Mouse (Mus musculus): ENCODE data around the gene Clic5. TPM values are rescaled to one million over a fixed set of nuclear protein-coding genes. Genes with fewer than 3 reads are reported as not detected.

Clic5 gene
- polyA plus RNA-seq, 1 experiment = 25.2 TPM

GRCm38 (mm10) chr17:44190246-44190645 is 1.9 kb downstream of the Clic5 start:
- DNase-seq = no peak
- TF ChIP-seq CTCF (conservative IDR thresholded peaks at IDR 0.05; ENCODE audit: insufficient read depth, insufficient read length, low read depth, low read length) (no peak), POLR2A (IDR thresholded peaks at IDR 0.05; ENCODE audit: low read depth, low read length) (no peak)
- Histone ChIP-seq H3K4me3 (ENCODE audit: insufficient read depth, low read depth, low read length) (peak overlapping the region; percentile 3; the same call in 1 of the 2 replicates), H3K27ac (ENCODE audit: insufficient read depth, low read depth, low read length) (no peak overlapping the region), H3K27me3 (replicated peaks; ENCODE audit: control insufficient read depth, insufficient read depth, low read length) (no peaks in the 10 kb centered on the region), H3K4me1 (ENCODE audit: control insufficient read depth, insufficient read depth, low read length) (peaks cover 19% of the 10 kb centered on the region; the same call in 1 of the 2 replicates), H3K36me3 (ENCODE audit: control insufficient read depth, insufficient read depth, low read length) (no peaks in the 10 kb centered on the region)
- WGBS = 59% methylated on average over 7 of the region's 7 CpGs

GRCm38 (mm10) chr17:44192981-44193380 is 4.6 kb downstream of the Clic5 start:
- Histone ChIP-seq H3K4me3 (ENCODE audit: insufficient read depth, low read depth, low read length) (no peak overlapping the region), H3K27ac (ENCODE audit: insufficient read depth, low read depth, low read length) (peak overlapping the region; percentile 84), H3K27me3 (replicated peaks; ENCODE audit: control insufficient read depth, insufficient read depth, low read length) (no peaks in the 10 kb centered on the region), H3K36me3 (ENCODE audit: control insufficient read depth, insufficient read depth, low read length) (no peaks in the 10 kb centered on the region), H3K4me1 (ENCODE audit: control insufficient read depth, insufficient read depth, low read length) (peaks cover 18% of the 10 kb centered on the region; the same call in 1 of the 2 replicates)
- WGBS = 47% methylated on average over 3 of the region's 3 CpGs
- TF ChIP-seq CTCF (conservative IDR thresholded peaks at IDR 0.05; ENCODE audit: insufficient read depth, insufficient read length, low read depth, low read length) = no peak
- no peak for TF ChIP-seq POLR2A (IDR thresholded peaks at IDR 0.05; ENCODE audit: low read depth, low read length)
- DNase-seq = peak; percentile 86

- no peaks in the 10 kb centered on the region for H3K36me3 ChIP-seq (ENCODE audit: control insufficient read depth, insufficient read depth, low read length)
- peaks cover 6% of the 10 kb centered on the region for H3K4me1 ChIP-seq (ENCODE audit: control insufficient read depth, insufficient read depth, low read length)
- H3K27me3 ChIP-seq (replicated peaks; ENCODE audit: control insufficient read depth, insufficient read depth, low read length) = no peaks in the 10 kb centered on the region
- H3K4me3 ChIP-seq (ENCODE audit: insufficient read depth, low read depth, low read length) = no peak overlapping the region
- H3K27ac ChIP-seq (ENCODE audit: insufficient read depth, low read depth, low read length) = no peak overlapping the region
- TF ChIP-seq POLR2A (IDR thresholded peaks at IDR 0.05; ENCODE audit: low read depth, low read length) = no peak
- TF ChIP-seq CTCF (conservative IDR thresholded peaks at IDR 0.05; ENCODE audit: insufficient read depth, insufficient read length, low read depth, low read length) = no peak
- DNase-seq = no peak
- 59% methylated on average over 4 of the region's 4 CpGs for WGBS
These were observed 10.8 kb downstream of the Clic5 start for GRCm38 (mm10) chr17:44199158-44199557.

GRCm38 (mm10) chr17:44202952-44203351 is 14.6 kb downstream of the Clic5 start:
- no peaks in the 10 kb centered on the region for H3K36me3 ChIP-seq (ENCODE audit: control insufficient read depth, insufficient read depth, low read length)
- H3K27me3 ChIP-seq (replicated peaks; ENCODE audit: control insufficient read depth, insufficient read depth, low read length) = no peaks in the 10 kb centered on the region
- TF ChIP-seq CTCF (conservative IDR thresholded peaks at IDR 0.05; ENCODE audit: insufficient read depth, insufficient read length, low read depth, low read length) = no peak
- no peak for TF ChIP-seq POLR2A (IDR thresholded peaks at IDR 0.05; ENCODE audit: low read depth, low read length)
- no peak for DNase-seq
- no peak overlapping the region for H3K27ac ChIP-seq (ENCODE audit: insufficient read depth, low read depth, low read length)
- 75% methylated on average over 5 of the region's 5 CpGs for WGBS
- peaks cover 6% of the 10 kb centered on the region for H3K4me1 ChIP-seq (ENCODE audit: control insufficient read depth, insufficient read depth, low read length)
- no peak overlapping the region for H3K4me3 ChIP-seq (ENCODE audit: insufficient read depth, low read depth, low read length)

GRCm38 (mm10) chr17:44204787-44205186 is 16.4 kb downstream of the Clic5 start:
- Histone ChIP-seq H3K4me1 (ENCODE audit: control insufficient read depth, insufficient read depth, low read length) (peaks cover 1% of the 10 kb centered on the region; the same call in 1 of the 2 replicates), H3K4me3 (ENCODE audit: insufficient read depth, low read depth, low read length) (no peak overlapping the region), H3K36me3 (ENCODE audit: control insufficient read depth, insufficient read depth, low read length) (no peaks in the 10 kb centered on the region), H3K27ac (ENCODE audit: insufficient read depth, low read depth, low read length) (no peak overlapping the region), H3K27me3 (replicated peaks; ENCODE audit: control insufficient read depth, insufficient read depth, low read length) (no peaks in the 10 kb centered on the region)
- no peak for DNase-seq
- 92% methylated on average over 1 of the region's 1 CpGs for WGBS
- TF ChIP-seq POLR2A (IDR thresholded peaks at IDR 0.05; ENCODE audit: low read depth, low read length) = no peak
- no peak for TF ChIP-seq CTCF (conservative IDR thresholded peaks at IDR 0.05; ENCODE audit: insufficient read depth, insufficient read length, low read depth, low read length)

- Histone ChIP-seq H3K27ac (ENCODE audit: insufficient read depth, low read depth, low read length) (no peak overlapping the region), H3K4me3 (ENCODE audit: insufficient read depth, low read depth, low read length) (no peak overlapping the region), H3K36me3 (ENCODE audit: control insufficient read depth, insufficient read depth, low read length) (no peaks in the 10 kb centered on the region), H3K27me3 (replicated peaks; ENCODE audit: control insufficient read depth, insufficient read depth, low read length) (no peaks in the 10 kb centered on the region), H3K4me1 (ENCODE audit: control insufficient read depth, insufficient read depth, low read length) (no peaks in the 10 kb centered on the region)
- no peak for DNase-seq
- no peak for TF ChIP-seq POLR2A (IDR thresholded peaks at IDR 0.05; ENCODE audit: low read depth, low read length)
- TF ChIP-seq CTCF (conservative IDR thresholded peaks at IDR 0.05; ENCODE audit: insufficient read depth, insufficient read length, low read depth, low read length) = no peak
- 74% methylated on average over 3 of the region's 3 CpGs for WGBS
These were observed 17.2 kb downstream of the Clic5 start for GRCm38 (mm10) chr17:44205562-44205961.

GRCm38 (mm10) chr17:44208900-44209299 is 20.5 kb downstream of the Clic5 start:
- no peak for DNase-seq
- WGBS = 85% methylated on average over 4 of the region's 4 CpGs
- Histone ChIP-seq H3K27me3 (replicated peaks; ENCODE audit: control insufficient read depth, insufficient read depth, low read length) (no peaks in the 10 kb centered on the region), H3K4me1 (ENCODE audit: control insufficient read depth, insufficient read depth, low read length) (no peaks in the 10 kb centered on the region), H3K4me3 (ENCODE audit: insufficient read depth, low read depth, low read length) (no peak overlapping the region), H3K36me3 (ENCODE audit: control insufficient read depth, insufficient read depth, low read length) (no peaks in the 10 kb centered on the region), H3K27ac (ENCODE audit: insufficient read depth, low read depth, low read length) (no peak overlapping the region)
- TF ChIP-seq CTCF (conservative IDR thresholded peaks at IDR 0.05; ENCODE audit: insufficient read depth, insufficient read length, low read depth, low read length) (no peak), POLR2A (IDR thresholded peaks at IDR 0.05; ENCODE audit: low read depth, low read length) (no peak)

All from kidney, adult 2 months (tissue).